Mouse (Mus musculus) telencephalon, adult 2 months (tissue): Measurements from ENCODE around the gene Gm20388.
A peak's percentile ranks its signal among the peaks of the same experiment; 100 is the strongest.

ENCODE experiments used
- DNase-seq: peaks from one replicate; pipeline ENCODE4 v3.0.0-alpha.2; 2011; ENCODE audit warnings: low read depth, low spot score

Gene Gm20388

DNA sequence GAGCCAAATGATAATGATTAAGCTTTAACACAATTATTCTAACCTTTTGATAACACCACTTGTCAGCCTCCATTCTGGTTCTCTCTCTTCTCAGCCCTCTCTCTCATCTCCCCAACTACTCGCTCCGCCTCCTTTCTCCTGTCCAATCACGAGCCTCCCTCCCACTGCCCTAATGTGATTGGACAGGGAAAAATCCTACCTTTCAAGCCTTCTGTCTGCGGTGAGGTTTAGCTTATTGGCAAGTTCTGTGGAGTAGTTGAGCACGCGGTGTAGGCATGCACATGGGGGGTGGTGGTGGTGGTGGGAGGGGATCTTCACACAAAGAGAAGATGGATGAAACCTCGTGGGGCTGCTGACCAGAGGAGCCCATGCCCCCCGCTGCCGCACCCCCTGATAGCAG, 102.3 kb downstream of the Gm20388 start:
- no peak for DNase-seq

DNA sequence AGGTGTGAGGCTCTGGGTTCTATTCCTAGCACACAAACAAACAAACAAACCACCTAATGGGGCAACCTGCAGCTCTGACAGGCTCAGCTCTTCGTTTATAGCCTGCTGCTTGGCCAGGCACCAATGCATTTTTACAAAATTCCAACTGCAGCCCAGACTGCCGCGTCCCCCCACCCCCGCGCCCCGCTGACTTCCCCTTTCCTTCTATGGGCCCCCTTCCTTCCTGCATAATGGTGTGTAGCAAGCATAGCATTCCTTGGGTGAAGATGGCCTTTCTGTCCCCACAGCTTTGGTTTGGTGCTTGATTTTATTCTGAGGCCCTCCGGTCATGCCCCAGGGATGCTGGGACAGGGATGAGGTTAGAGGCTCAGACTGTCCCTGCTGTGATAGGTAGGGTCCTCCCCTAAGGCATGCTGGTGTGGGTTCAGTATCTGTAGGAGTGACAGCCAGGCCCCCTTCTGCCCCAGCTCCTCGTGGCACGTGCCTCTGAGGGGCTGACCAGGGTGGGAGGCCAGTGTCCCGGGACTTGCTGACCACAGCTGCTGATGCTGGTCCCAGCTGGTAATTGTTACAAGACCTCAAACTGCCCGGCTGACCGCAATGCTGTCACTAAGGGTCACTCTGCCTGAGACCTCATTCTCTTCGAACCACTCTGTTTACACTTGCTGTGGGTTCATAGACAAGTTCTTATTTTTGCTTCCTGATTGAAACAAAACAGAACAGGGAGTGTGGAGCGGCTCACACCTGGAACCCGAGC, 103.8 kb downstream of the Gm20388 start:
- no peak for DNase-seq

DNA sequence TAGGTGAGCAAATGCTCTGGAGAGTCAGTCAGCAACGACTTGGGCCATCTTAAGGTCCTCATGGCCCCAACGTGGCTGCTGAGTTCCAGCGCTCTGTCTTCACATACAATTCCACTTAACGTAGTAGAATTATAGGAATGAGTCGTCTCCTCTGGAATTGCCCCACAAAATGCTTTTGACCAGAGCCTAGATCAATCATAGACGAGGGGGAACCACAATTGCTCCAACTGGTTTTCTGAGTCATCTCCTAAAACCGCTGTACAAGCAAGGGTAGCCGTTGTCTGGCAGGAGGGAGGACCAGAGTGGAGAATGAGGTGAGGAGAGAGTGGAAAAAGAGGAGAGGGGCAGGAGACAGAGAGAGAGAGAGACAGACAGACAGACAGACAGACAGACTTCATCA, 105.3 kb downstream of the Gm20388 start:
- no peak for DNase-seq

DNA sequence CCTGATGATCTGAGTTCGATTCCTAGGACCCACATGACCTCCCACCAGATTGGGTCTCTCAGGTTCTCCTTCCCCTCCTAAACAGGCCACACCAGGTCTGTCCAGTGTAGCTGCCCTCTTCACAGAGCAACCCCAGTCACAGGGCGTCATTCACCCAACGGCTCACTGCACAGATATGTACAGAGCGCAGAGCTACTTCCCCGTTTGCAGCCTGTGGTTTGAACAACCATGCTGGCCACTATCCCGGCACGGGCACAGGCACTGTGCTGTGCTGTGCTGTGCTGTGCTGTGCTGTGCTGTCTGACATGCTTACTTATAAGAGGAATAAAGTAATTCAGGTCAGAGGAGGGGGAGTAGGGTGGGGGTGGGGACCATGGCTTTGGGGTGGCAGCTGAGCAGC, 105.8 kb downstream of the Gm20388 start:
- no peak for DNase-seq

DNA sequence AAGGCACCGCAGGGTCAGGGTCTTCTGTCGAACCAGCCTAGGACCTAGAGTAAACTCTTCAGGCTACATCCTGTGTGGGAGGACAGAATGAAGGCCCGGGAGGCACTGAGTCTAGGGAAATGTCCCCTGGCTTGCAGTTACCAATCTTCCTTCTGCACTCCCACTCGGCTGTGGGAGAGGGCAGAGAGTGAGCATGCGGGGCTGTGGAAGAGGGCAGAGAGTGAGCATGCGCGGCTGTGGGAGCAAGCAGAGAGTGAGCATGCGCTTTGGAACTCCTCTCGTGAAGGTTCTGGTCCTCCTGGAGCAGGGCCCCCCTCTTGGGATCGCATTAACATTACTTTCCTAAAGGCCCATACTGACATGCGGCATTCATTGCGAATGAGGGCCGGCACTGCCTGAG, 106.7 kb downstream of the Gm20388 start:
- DNase-seq, result no peak

DNA sequence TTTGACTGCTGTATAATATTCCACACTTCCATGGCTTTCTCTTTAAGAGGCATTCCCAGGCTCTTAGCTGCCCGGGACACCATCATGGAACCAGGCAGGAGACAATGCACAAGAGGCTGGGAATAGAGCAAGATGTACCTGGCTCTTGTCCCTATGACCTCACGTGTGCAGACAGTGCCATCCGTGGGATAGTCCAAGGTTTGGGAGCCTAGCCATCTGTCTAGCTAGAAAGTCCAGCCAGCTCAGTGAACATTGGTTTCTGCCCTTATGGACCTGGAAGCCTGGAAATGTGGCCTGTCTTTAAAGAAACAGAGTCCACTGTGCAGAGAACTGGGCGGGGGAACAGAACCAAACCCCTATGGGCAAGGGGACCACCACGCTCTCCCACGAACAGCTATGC, 107.1 kb downstream of the Gm20388 start:
- no peak for DNase-seq

DNA sequence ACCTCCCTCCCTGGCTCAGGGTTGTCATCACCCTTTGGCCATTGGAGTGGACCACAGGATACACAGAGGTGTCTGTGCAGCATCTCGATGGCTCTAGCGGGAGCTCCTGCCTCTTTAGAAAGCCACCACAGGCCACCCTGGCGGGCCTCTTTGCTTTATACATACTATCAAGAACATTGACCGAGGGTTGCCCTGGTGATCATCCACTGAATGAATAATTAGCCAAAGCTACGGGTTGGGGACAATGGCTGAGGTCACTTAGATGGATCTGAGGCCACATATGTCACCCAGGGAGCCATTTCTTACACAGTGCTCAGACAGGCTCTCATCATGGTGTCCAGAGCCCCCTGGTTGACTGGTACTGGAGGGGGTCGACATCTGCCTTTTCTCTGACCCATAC, 107.7 kb downstream of the Gm20388 start:
- DNase-seq, result no peak

DNA sequence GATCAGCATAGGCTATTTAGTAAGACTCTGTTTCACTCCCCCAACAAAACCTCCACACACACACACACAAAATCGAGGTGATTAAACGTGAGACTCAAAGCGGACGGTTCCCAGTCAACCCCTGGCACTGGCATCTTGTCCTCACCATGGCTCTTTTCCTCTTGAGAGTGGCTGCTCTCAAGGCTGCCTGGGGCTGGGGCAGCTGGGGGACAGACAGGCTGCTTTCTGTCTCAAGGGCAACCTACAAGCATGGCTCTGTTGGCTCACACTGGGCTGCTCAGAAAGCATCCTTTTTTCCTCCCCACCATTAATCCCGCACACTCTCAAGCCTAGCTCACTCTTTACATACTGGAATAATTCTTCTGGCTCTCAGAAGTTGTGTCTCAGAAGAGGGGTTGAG, 108.7 kb downstream of the Gm20388 start:
- DNase-seq, result no peak

DNA sequence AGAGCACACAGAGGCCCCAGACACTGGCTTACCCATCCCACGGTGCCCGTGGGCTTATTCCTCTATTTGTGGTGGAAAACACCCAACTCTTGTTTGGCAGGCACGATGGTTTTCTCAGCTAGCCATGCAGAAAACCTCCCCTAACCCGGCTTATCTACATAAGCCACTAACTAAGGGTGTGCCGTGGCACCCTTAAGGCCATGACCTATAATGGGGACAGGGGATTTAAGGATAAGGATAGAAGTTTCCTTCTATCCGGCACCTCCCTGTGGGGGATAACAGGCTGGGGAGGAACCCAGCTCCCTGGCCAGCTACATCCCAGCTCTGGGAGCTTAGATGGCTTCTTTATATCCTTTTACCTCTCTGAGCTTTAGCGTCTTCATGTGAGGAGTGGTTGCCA, 109.7 kb downstream of the Gm20388 start:
- DNase-seq, result no peak

DNA sequence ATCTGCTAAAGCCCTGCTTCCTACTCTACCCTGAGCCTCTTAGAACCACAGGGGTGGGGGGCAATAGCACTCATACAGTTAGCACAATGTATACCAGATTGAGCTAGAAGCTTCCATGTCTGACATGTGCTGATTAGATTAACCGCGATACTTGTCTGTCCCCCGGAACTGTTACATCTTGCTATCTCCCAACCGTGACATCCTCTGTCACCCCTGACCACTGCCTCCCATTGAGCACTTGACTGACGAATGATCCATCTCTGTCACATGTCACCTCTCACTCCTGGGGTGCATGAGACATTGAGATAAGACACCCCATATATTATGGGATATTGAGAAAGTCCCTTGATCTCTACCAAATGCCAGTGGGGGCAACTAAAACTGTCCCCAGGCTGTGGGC, 115.6 kb downstream of the Gm20388 start:
- DNase-seq, result no peak

DNA sequence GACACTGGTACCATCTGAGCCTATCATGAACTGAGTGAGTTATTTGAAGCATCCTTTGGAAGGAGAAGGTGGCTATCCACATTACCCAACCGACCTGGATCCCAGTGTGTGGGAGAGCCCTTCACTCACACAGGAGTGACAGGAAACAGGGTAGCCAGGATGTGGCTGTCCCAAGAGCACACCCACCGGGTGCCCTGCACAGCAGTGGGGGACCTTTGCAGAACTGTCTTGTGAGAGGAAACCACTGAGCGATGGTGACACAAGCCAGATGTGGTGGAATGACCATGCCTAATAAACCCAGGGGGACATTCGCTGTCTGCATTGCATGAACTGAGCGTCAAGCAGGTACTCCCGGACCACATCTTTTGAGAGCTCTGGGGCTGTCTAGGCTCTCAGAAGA, 116.3 kb downstream of the Gm20388 start:
- DNase-seq, result no peak

DNA sequence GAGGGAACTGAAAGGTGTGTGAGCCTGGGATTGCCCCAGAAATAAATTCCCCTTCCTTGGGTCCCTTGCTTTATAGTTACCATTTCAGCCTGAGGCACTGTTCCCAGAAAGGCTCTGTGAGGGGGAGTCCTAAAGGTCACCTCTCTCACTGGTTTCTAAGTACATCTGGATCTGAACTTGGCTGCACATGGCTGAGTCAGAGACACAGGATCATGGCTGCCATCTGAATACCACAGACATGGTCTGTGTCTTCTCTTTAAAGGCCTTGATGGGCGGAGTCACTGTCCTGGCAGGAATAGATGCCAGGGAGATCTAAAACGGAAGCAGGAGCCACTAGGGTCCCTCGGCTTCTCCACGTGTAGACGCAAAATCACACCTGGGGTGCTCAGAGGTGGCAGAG, 119.8 kb downstream of the Gm20388 start:
- no peak for DNase-seq

DNA sequence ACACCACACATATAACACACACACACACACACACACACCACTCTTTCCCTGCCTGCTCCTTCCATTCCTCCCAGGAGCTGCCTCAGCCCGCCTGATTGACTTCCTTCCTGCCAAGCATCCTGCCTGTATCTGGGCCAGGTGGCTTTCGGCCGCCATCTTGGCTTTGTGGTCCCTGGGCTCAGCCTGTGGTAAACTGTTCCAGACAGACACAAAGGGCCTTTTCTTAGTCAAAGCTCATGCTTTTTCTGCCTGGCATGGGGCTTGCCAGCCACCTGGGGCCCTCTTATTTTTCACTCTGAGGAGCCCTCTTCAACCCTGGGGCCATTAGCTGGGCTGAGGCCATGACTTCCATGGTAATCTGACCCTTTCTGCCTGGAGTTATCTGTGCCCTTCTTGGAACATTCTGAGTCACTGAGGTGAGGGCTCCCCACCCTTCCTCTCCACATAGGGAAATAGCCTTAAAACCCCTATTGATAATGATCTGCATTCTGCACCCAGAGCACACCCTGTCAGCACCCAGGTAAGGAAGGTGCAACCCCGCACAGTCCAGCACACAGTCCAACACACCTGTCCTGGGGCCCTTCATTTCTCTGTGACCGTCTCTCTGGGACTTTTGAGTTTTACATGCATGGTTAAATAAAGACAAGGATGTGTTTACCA, 122.0 kb downstream of the Gm20388 start:
- no peak for DNase-seq

DNA sequence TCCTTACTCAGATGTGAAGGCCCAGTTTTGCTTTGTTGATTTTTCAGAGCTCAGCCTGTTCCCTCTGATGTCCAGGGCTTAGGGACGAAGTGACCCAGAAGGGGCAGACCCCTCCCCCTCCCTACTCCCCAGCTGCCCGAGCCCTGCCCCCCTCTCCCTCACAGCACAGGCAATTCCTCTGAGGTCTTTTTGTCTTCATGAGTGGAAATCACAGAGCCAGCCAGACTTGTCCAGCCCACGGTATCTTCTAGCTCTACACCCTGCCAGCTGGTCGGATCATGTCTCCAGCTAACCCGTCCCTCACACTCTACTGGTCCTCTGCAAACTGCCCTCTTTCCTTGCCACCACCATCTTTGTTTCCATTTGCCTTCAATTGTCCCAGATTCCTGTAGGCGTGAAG, 123.8 kb downstream of the Gm20388 start:
- DNase-seq, result no peak

DNA sequence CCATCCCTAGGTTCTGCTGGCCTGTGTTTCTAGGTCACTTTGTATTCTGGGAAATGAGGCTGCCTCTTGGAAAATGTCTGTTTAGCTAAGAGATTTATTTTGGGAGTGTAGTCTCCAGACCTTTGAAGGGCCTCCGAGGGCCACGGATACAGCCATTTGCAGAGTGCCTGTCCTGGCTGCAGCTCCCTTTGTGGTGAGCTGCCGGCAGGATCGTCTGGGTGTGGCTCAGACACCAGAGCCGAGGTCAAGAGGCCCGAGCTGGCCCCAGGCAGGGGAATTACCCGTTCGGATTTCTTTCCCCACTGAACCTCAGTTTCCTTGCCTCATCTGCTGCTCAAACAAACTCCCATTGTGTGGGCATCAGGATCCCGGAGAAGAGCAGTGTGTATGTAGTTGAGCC, 125.5 kb downstream of the Gm20388 start:
- no peak for DNase-seq

DNA sequence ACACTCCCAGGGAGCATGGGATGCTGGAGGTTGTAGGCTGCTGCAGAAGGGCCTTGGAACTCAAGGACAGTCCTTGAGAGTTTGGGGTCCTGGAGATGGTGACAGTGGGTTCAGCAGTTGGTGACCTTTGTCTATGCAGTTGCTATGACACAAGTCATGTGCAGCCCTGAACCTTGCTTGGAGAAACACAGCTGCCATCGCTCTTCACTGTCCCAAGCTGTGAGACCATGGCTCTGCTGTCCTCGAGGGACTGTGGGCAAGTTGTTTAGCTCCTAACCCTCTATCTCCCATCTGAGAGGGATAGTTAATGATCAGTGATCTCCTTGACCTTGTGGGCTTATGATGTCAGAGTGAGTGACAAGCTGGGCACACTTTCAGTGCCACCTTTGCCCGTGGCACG, 125.9 kb downstream of the Gm20388 start:
- no peak for DNase-seq

DNA sequence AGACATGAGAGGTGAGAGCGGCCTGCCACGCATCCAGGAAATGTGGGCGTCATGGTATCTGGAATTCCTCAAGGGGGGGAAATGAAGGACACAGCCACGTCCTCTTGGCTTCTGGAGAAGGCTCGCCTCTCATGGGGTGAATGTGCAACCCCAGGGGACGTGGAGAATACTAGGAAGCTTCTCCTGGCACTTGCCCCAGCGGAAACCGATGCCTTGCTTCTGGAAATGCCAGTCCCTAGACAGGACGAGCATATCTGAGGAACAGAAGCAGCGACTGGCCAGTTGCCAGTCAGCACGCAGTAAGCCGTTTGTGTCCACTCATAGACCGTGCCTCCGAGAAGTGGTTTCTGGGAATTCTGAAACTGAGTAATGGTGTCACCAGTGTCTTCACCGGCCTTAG, 126.6 kb downstream of the Gm20388 start:
- no peak for DNase-seq

DNA sequence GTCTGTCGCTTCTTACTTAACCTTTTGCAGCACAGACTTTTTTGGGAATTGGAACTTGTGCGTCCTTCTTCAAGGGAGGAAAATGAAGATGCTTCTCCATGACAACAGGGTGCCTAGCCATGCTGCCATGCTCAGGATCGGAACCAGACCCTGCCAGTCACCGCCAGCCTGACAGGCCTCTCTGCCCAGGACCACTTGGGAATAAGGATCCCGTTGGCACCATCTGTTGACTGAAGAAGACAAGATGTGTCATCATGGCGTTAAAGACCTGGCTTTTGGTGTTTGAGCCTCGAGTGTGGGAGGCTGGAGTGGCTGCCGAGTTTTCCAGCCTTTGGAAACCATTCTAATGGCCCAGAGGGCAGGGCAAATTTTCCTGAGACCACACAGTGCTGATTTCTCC, 127.0 kb downstream of the Gm20388 start:
- DNase-seq, result no peak

DNA sequence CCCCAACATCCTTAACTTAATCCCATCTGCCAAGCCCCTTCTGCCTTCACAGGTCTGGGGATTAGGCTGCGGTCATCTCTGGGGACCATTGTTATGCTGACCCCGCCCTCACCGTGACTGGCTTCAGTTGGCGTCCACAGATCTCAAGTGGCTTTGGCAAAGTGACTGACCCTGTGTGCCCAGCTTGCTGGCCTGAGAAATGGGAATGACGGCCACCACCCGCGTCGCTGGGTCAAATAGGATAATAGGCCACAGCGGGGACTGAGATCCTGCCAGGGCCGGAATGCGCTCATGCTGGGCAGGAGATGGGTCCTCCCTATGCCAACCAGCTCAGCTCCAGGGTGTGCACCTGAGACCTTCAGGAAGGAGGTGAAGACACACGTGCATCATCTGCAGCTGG, 128.1 kb downstream of the Gm20388 start:
- DNase-seq, result no peak

DNA sequence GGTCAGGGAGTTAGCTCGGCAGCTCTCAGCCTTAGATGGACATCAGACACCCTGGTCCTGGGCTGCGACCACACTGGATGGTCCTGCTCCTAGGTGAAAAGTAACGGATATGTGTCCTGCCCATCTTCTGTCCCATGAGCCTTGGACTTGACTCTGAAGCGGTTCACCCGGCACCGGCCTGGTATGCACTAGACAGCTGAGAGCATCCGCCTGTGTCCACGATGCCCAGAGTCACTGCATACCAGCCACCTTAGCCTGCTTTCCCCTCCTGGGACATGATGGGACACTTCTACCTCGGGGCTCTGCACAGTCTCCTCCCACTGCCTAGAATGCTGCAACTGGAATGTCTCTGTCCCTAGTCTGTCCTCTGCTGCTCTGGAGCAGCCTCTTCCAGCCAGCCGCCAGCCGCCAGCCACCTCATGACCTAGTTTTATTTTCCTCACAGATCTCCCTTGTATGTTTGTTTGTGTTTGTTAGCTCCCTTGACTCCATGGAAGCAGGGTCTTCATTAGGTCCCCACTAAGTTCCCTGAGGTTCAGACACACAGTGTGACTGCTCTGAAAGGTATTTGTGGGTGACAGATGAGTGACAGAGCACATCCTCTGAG, 128.8 kb downstream of the Gm20388 start:
- no peak for DNase-seq

DNA sequence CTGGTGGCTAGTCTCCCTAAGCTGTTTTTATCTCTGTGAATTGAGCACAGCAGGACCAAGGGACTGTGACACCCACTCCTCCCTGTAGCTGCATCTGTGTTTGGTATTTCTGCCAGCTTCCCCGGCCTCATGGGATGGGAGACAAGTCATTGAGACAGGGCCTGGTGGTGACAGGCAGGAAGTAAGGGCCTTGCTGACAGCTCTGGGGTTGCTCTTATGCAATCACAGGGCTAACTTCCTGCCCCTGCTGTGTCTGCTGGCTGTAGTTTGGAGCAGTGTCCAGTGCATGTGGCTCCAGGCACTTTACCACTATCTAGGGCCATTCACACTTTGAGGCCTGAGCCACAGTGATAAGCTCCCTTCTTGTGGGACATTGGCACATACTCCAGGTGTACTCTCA, 130.2 kb downstream of the Gm20388 start:
- DNase-seq, result peak; percentile 47

DNA sequence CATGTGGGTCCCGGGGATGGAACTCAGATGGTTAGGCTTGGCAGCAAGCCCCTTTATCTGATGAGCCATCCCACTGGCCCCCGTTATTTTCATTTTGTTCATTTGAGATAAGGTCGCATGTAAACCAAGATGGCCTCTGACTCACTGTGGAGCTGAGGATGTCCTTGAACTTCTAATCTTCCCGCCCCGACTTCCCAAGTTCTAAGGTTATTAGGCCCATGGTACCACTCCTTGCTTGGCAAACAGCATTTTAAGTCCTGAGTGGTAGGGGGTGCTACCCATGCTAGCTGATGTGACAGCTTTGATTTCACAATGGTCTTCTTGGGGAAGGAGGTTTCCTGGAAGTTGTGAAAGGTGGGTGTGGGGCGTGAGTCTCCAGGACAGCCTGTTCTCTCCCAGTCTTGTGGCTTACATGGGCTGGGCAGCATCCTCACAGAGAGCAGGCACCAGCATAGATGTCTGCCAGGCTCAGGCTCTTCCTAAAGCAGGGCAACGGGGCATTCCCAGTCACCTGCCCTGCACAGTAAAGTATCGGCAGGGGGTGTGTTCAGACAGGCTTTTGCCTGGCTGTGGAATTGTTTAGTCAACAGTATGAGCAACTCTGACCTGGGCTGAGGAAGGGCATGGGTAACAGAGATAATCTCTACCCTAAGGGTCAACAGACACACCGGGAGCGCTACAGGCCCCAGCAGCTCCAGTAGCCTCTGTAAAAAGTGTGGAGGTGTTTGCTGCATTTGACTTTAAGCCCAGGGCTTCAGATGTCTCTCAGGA, 132.1 kb downstream of the Gm20388 start:
- DNase-seq, result no peak
